In genomic region chr11:74623693-74624092, GRCm38 (mm10) we compare ENCODE assay signal across 13 mouse cellular contexts. TPM values are rescaled to one million over a fixed set of nuclear protein-coding genes. Genes with fewer than 3 reads are reported as not detected.
A peak's percentile ranks its signal among the peaks of the same experiment; 100 is the strongest.
DNase-seq lines count a peak whose midpoint lies in the region; ATAC-seq and TF ChIP-seq lines count a peak whose summit lies in the region.
"Had no signal": no experiment of that assay in that cellular context is flagged by ENCODE, and none has a peak within 500 bp of the region (broad histone marks: within the 10 kb centered on the region; RNA-seq: fewer than 3 reads in every experiment).

No protein-coding gene starts in this region.

- H3K27me3 ChIP-seq in cerebellum, adult 2 months (ENCODE audit: control insufficient read depth, insufficient read depth, low read length): no peaks in the 10 kb centered on the region
- peaks cover 14% of the 10 kb centered on the region for H3K27me3 ChIP-seq in midbrain, embryonic 11.5 days (ENCODE audit: control insufficient read depth, insufficient read depth, low read length)
- H3K27me3 ChIP-seq in midbrain, embryonic 16.5 days (ENCODE audit: control insufficient read depth, insufficient read depth, low read depth, low read length): no peaks in the 10 kb centered on the region
- no peaks in the 10 kb centered on the region; the same call in 1 of the 2 replicates for H3K27me3 ChIP-seq in stomach, postnatal 0 days (ENCODE audit: control insufficient read depth, insufficient read depth, low read length)
- H3K27me3 ChIP-seq in hindbrain, embryonic 11.5 days (ENCODE audit: control insufficient read depth, insufficient read depth, low read length): peaks cover 8% of the 10 kb centered on the region

- no peak overlapping the region for H3K4me2 ChIP-seq in midbrain, embryonic 11.5 days
- no peak overlapping the region for H3K4me2 ChIP-seq in midbrain, embryonic 16.5 days (ENCODE audit: low read length)
- no peak overlapping the region for H3K4me2 ChIP-seq in stomach, postnatal 0 days (replicated peaks; ENCODE audit: low read depth)
- H3K4me2 ChIP-seq in hindbrain, embryonic 11.5 days (replicated peaks; ENCODE audit: low read depth, low read length): no peak overlapping the region

- no peak overlapping the region for H3K9ac ChIP-seq in midbrain, embryonic 11.5 days (ENCODE audit: low read length)
- H3K9ac ChIP-seq in midbrain, embryonic 16.5 days (ENCODE audit: low read depth, low read length): no peak overlapping the region
- no peak overlapping the region for H3K9ac ChIP-seq in stomach, postnatal 0 days (ENCODE audit: low read length)
- no peak overlapping the region for H3K9ac ChIP-seq in hindbrain, embryonic 11.5 days (ENCODE audit: low read depth, low read length)

- no peak overlapping the region for H3K4me3 ChIP-seq in cerebellum, adult 2 months (replicated peaks; ENCODE audit: insufficient read depth, low read depth, low read length)
- H3K4me3 ChIP-seq in midbrain, embryonic 11.5 days (ENCODE audit: low read depth, low read length): no peak overlapping the region
- H3K4me3 ChIP-seq in midbrain, embryonic 16.5 days (ENCODE audit: low read depth, low read length): no peak overlapping the region
- no peak overlapping the region for H3K4me3 ChIP-seq in stomach, postnatal 0 days (ENCODE audit: low read depth, low read length)
- H3K4me3 ChIP-seq in hindbrain, embryonic 11.5 days (ENCODE audit: low read depth, low read length): no peak overlapping the region

- peak; percentile 46 for DNase-seq in cerebellum, adult 9-11 months
- DNase-seq in cerebellum, adult 2 months: no peak
- peak; percentile 4 for DNase-seq in midbrain, embryonic 11.5 days (ENCODE audit: low spot score, missing footprints)
- DNase-seq in kidney, postnatal 14 days: peak; percentile 79
- peak; percentile 63 for DNase-seq in stomach, postnatal 0 days (ENCODE audit: low spot score)
- DNase-seq in hindbrain, embryonic 11.5 days (ENCODE audit: low spot score): no peak
- DNase-seq: gastrocnemius, postnatal 14 days; lung, postnatal 36 days; spleen, adult 18-20 months; thymus, adult 18-20 months had no signal

- ATAC-seq in midbrain, embryonic 11.5 days (ENCODE audit: low FRiP score): no peak
- ATAC-seq in midbrain, embryonic 16.5 days: no peak
- no peak for ATAC-seq in stomach, postnatal 0 days (ENCODE audit: low FRiP score, low TSS enrichment)
- no peak for ATAC-seq in hindbrain, embryonic 11.5 days (ENCODE audit: low FRiP score)
- no peak for ATAC-seq in megakaryocyte progenitor cell, adult 5-6 weeks (replicated peaks; ENCODE audit: poor library complexity)

- TF ChIP-seq POLR2A in cerebellum, adult 2 months (IDR thresholded peaks at IDR 0.05; ENCODE audit: borderline replicate concordance, insufficient read depth, low read length): no peak

- TF ChIP-seq CTCF in cerebellum, adult 2 months (IDR thresholded peaks at IDR 0.05; ENCODE audit: borderline replicate concordance, insufficient read depth, low read depth, low read length): no peak
- no peak for TF ChIP-seq CTCF in stomach, postnatal 0 days (IDR thresholded peaks at IDR 0.05; ENCODE audit: low read depth)

- no peak overlapping the region for H3K27ac ChIP-seq in cerebellum, adult 2 months (ENCODE audit: insufficient read depth, low read length)
- no peak overlapping the region for H3K27ac ChIP-seq in midbrain, embryonic 11.5 days (ENCODE audit: low read depth, low read length)
- no peak overlapping the region for H3K27ac ChIP-seq in midbrain, embryonic 16.5 days (ENCODE audit: low read length)
- H3K27ac ChIP-seq in stomach, postnatal 0 days (replicated peaks): no peak overlapping the region
- H3K27ac ChIP-seq in hindbrain, embryonic 11.5 days (ENCODE audit: low read depth, low read length): no peak overlapping the region

- H3K36me3 ChIP-seq in midbrain, embryonic 11.5 days (ENCODE audit: control insufficient read depth, insufficient read depth, low read length): no peaks in the 10 kb centered on the region
- no peaks in the 10 kb centered on the region for H3K36me3 ChIP-seq in midbrain, embryonic 16.5 days (ENCODE audit: control insufficient read depth, insufficient read depth, low read length)
- no peaks in the 10 kb centered on the region for H3K36me3 ChIP-seq in stomach, postnatal 0 days (ENCODE audit: control insufficient read depth, insufficient read depth, low read length)
- H3K36me3 ChIP-seq in hindbrain, embryonic 11.5 days (ENCODE audit: control insufficient read depth, insufficient read depth, low read length): no peaks in the 10 kb centered on the region
- H3K36me3 ChIP-seq: G1E had no signal

- no peak for TF ChIP-seq EP300 in stomach, postnatal 0 days (optimal IDR thresholded peaks at IDR 0.05)

- peaks cover 13% of the 10 kb centered on the region for H3K4me1 ChIP-seq in cerebellum, adult 2 months (ENCODE audit: control insufficient read depth, insufficient read depth, low read length)
- H3K4me1 ChIP-seq in midbrain, embryonic 11.5 days (ENCODE audit: control insufficient read depth, insufficient read depth, low read length): peaks cover 3% of the 10 kb centered on the region; the same call in 1 of the 2 replicates
- peaks cover 9% of the 10 kb centered on the region for H3K4me1 ChIP-seq in midbrain, embryonic 16.5 days (ENCODE audit: control insufficient read depth, insufficient read depth, low read length)
- H3K4me1 ChIP-seq in stomach, postnatal 0 days (replicated peaks; ENCODE audit: control insufficient read depth, insufficient read depth): no peaks in the 10 kb centered on the region
- no peaks in the 10 kb centered on the region for H3K4me1 ChIP-seq in hindbrain, embryonic 11.5 days (replicated peaks; ENCODE audit: control insufficient read depth, insufficient read depth, low read length)

- WGBS in cerebellum, adult 2 months: 74% methylated on average over 6 of the region's 6 CpGs
- WGBS in midbrain, embryonic 11.5 days: 83% methylated on average over 6 of the region's 6 CpGs
- WGBS in midbrain, embryonic 16.5 days: 71% methylated on average over 6 of the region's 6 CpGs
- WGBS in stomach, postnatal 0 days: 59% methylated on average over 6 of the region's 6 CpGs
- WGBS in hindbrain, embryonic 11.5 days: 81% methylated on average over 6 of the region's 6 CpGs

- H3K9me3 ChIP-seq in midbrain, embryonic 11.5 days (ENCODE audit: control insufficient read depth, low read length): no peaks in the 10 kb centered on the region
- H3K9me3 ChIP-seq in midbrain, embryonic 16.5 days (replicated peaks; ENCODE audit: control insufficient read depth, low read length, poor library complexity, severe bottlenecking): no peaks in the 10 kb centered on the region
- H3K9me3 ChIP-seq in stomach, postnatal 0 days (ENCODE audit: control insufficient read depth, low read length): no peaks in the 10 kb centered on the region
- H3K9me3 ChIP-seq in hindbrain, embryonic 11.5 days (ENCODE audit: control insufficient read depth, low read length): no peaks in the 10 kb centered on the region

RNA-seq across cellular contexts. Expression of gene Ccdc92b, which starts 4.3 kb away (rescaled TPM):
- polyA plus RNA-seq in cerebellum, adult 2 months (2012; rRNA removed): 21.8 and 22.7 TPM in 2 replicates
- polyA plus RNA-seq in midbrain, embryonic 11.5 days (2014; fragmentation: Nextera tagmentation; extraction: Ambion mirVana): 1.1 and 1.6 TPM in 2 replicates
- polyA plus RNA-seq in midbrain, embryonic 16.5 days (2015; fragmentation: Nextera tagmentation; extraction: Ambion mirVana): 2.6 and 3.3 TPM in 2 replicates
- polyA plus RNA-seq in stomach, postnatal 0 days (2015; fragmentation: Nextera tagmentation; extraction: Ambion mirVana): 0.55 and 0.62 TPM in 2 replicates
- polyA plus RNA-seq in hindbrain, embryonic 11.5 days (2014; fragmentation: Nextera tagmentation; extraction: Ambion mirVana): 1.2 and 1.7 TPM in 2 replicates
- total RNA-seq in megakaryocyte progenitor cell, adult 5-6 weeks (2015): 0.05 TPM in 1 of 2 replicates, not detected in the other
- total RNA-seq in megakaryocyte progenitor cell, adult 5-6 weeks (2017): 0.10 TPM in 1 of 2 replicates, not detected in the other
- polyA plus RNA-seq: G1E had no signal

RNA-seq across cellular contexts. Expression of gene Rap1gap2, which starts 13.0 kb away (rescaled TPM):
- polyA plus RNA-seq in cerebellum, adult 2 months (2012; rRNA removed): 67.5 and 71.0 TPM in 2 replicates
- polyA plus RNA-seq in midbrain, embryonic 11.5 days (2014; fragmentation: Nextera tagmentation; extraction: Ambion mirVana): 2.5 TPM in 2 replicates
- polyA plus RNA-seq in midbrain, embryonic 16.5 days (2015; fragmentation: Nextera tagmentation; extraction: Ambion mirVana): 17.1 and 18.3 TPM in 2 replicates
- 7.6 and 8.2 TPM in 2 replicates for polyA plus RNA-seq in stomach, postnatal 0 days (2015; fragmentation: Nextera tagmentation; extraction: Ambion mirVana)
- polyA plus RNA-seq in hindbrain, embryonic 11.5 days (2014; fragmentation: Nextera tagmentation; extraction: Ambion mirVana): 2.7 and 3.1 TPM in 2 replicates
- total RNA-seq in megakaryocyte progenitor cell, adult 5-6 weeks (2015): 1.1 and 1.4 TPM in 2 replicates
- total RNA-seq in megakaryocyte progenitor cell, adult 5-6 weeks (2017): 1.3 TPM in 2 replicates

RNA-seq across cellular contexts. Expression of gene Cluh, which starts 25.6 kb away (rescaled TPM):
- polyA plus RNA-seq in cerebellum, adult 2 months (2012; rRNA removed): 67.4 and 68.4 TPM in 2 replicates
- polyA plus RNA-seq in midbrain, embryonic 11.5 days (2014; fragmentation: Nextera tagmentation; extraction: Ambion mirVana): 9.2 and 10.8 TPM in 2 replicates
- 16.4 and 18.1 TPM in 2 replicates for polyA plus RNA-seq in midbrain, embryonic 16.5 days (2015; fragmentation: Nextera tagmentation; extraction: Ambion mirVana)
- polyA plus RNA-seq in stomach, postnatal 0 days (2015; fragmentation: Nextera tagmentation; extraction: Ambion mirVana): 17.8 and 19.9 TPM in 2 replicates
- polyA plus RNA-seq in hindbrain, embryonic 11.5 days (2014; fragmentation: Nextera tagmentation; extraction: Ambion mirVana): 8.0 and 8.9 TPM in 2 replicates
- 35.5 and 40.7 TPM in 2 replicates for total RNA-seq in megakaryocyte progenitor cell, adult 5-6 weeks (2015)
- 36.4 and 38.3 TPM in 2 replicates for total RNA-seq in megakaryocyte progenitor cell, adult 5-6 weeks (2017)

Comparison
In these comparisons a context has a peak if more than half of its experiments do, and no peak if none do; other contexts are left out.
1. DNase-seq: peak in cerebellum, adult 9-11 months (single experiment), midbrain, embryonic 11.5 days (single experiment), kidney, postnatal 14 days (single experiment) and stomach, postnatal 0 days (single experiment); none in cerebellum, adult 2 months (0 of 2) and hindbrain, embryonic 11.5 days (single experiment).